Mouse (Mus musculus) lung, adult 10 weeks (tissue): ENCODE results near the gene Serpina9. TPM values are rescaled to one million over a fixed set of nuclear protein-coding genes. Genes with fewer than 3 reads are reported as not detected.

Experiments used
- polyA plus RNA-seq: library from polyadenylated mRNA; stranded (reverse); fragments of 350-450 nt; fragmentation: Illumina TruSeq; extraction: RNeasy Lipid Tissue Mini Kit (QIAGEN cat#74804); gene quantifications from one replicate; pipeline ENCODE4 v1.2.3, GENCODE M21; 2014; ENCODE audit warnings: low read depth, low replicate concordance; ENCODE audit not compliant: insufficient read depth

The Serpina9 gene
- polyA plus RNA-seq: 1.5 TPM

GRCm38 (mm10) chr12:104013620-104014019, at the start of gene Serpina9:
Gene Serpina9, minus strand, starts transcription at chr12:104013755.

GRCm38 (mm10) chr12:104044343-104044742, 30.8 kb upstream of the Serpina9 start, which contains the start of gene Serpina12:
Gene Serpina12, minus strand, starts transcription at chr12:104044443.

DNA sequence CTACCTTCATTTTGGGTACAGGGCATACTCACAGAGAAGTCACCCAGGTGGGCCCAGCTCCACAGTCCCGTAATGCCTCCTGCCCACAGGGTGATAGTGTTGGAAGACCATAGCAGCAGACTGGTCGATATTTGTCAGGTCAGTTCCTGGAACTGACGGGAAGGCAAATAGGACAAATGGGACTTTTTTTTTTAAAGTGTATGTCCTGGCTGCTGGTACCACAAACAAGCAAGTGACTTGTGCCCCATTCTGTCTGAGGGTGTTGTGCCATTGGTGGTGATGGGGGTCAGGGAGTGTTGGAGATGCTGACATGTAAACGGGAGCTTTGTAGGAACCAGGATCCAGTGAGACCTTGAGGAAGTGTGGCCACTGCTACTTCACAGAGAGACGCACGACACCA, 23.7 kb downstream of the Serpina9 start, which contains the start of gene Serpina11:
Serpina11 (minus strand) TSS at position 101 of the 400 bp plus-strand sequence.

DNA sequence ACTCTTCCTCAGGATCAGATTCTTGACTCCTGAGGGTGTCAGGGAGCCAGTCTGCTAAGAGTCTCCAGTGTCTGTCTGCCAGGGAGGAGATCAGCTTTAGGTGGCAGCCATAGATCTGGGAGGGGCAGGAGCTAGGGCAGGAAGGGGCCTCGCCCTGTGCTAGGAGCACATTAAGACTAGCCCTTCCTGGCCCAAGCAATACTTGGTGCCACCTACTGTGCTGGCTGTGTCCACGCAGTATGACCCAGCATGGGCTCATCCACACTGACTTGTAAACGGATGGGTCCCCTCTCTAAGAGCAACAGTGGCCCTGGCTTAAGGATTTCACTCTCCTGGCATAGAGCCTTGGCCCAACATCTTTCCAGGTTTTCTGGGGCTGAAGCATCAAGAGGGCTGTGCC, 54.8 kb downstream of the Serpina9 start, which contains the start of gene Serpina1e:
Serpina1e (minus strand) TSS at position 178 of the 400 bp plus-strand sequence.

Other genes starting within 250 kb of the Serpina9 start
- not detected for gene Serpina1d, start 240.2 kb downstream of the Serpina9 start, polyA plus RNA-seq
- gene Serpina1b, start 183.4 kb downstream of the Serpina9 start, polyA plus RNA-seq: 0.28 TPM
- 0.21 TPM for gene Serpina1a, start 150.2 kb downstream of the Serpina9 start, polyA plus RNA-seq
- not detected for gene Serpina1c, start 108.9 kb downstream of the Serpina9 start, polyA plus RNA-seq
- not detected for gene Serpina1e, start 54.8 kb downstream of the Serpina9 start, polyA plus RNA-seq
- gene Serpina11, start 23.8 kb downstream of the Serpina9 start, polyA plus RNA-seq: 0.15 TPM
- gene Serpina12, start 30.7 kb upstream of the Serpina9 start, polyA plus RNA-seq: not detected
- gene Serpina5, start 87.4 kb upstream of the Serpina9 start, polyA plus RNA-seq: not detected
- gene Serpina3a, start 99.0 kb upstream of the Serpina9 start, polyA plus RNA-seq: not detected
- not detected for gene Serpina3b, start 114.2 kb upstream of the Serpina9 start, polyA plus RNA-seq
- 11.7 TPM for gene Serpina3c, start 140.1 kb upstream of the Serpina9 start, polyA plus RNA-seq
- 1.2 TPM for gene Serpina3f, start 200.8 kb upstream of the Serpina9 start, polyA plus RNA-seq
- gene Serpina3g, start 222.5 kb upstream of the Serpina9 start, polyA plus RNA-seq: 9.4 TPM
- gene Serpina3i, start 249.4 kb upstream of the Serpina9 start, polyA plus RNA-seq: 0.91 TPM